Mouse (Mus musculus) adrenal gland, adult 10 weeks (tissue): ENCODE data around the gene Gtpbp1. TPM values are rescaled to one million over a fixed set of nuclear protein-coding genes. Genes with fewer than 3 reads are reported as not detected.

Experiments used
- polyA plus RNA-seq: library from polyadenylated mRNA; stranded (reverse); fragments of 350-450 nt; fragmentation: Illumina TruSeq; extraction: RNeasy Lipid Tissue Mini Kit (QIAGEN cat#74804); gene quantifications from one replicate; pipeline ENCODE4 v1.2.3, GENCODE M21; 2014; ENCODE audit warnings: low read depth, low replicate concordance

Gtpbp1 gene
- polyA plus RNA-seq = 1.9 TPM

DNA sequence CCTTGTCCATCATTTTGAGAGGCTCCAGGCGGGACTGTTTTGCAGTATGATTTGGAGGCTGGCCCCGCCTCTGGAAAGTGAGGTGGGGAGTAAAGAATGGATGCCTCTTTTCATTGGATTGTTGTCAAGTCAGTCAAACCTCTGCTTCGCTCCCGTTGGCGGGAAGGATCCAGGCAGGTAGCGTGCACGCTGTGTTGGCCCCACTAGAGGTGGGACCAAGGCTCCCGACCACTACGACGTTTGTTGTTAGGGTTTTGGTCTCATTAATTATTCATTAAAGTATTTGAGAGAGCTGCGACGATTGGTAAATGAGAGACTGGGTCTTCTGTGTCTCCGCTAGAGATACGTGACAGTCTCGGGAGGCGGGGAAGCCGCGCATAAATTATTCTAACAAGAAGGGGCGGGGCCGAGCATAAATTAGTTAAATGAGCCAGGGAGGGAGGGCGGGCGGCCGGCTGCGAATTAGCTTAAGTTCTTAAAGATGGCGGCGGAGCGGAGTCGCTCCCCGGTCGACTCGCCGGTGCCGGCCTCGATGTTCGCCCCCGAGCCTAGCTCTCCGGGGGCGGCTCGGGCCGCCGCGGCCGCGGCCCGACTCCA, at the start of gene Gtpbp1:
TSS of gene Gtpbp1 (plus strand) at position 420 of the 597 bp plus-strand sequence.

DNA sequence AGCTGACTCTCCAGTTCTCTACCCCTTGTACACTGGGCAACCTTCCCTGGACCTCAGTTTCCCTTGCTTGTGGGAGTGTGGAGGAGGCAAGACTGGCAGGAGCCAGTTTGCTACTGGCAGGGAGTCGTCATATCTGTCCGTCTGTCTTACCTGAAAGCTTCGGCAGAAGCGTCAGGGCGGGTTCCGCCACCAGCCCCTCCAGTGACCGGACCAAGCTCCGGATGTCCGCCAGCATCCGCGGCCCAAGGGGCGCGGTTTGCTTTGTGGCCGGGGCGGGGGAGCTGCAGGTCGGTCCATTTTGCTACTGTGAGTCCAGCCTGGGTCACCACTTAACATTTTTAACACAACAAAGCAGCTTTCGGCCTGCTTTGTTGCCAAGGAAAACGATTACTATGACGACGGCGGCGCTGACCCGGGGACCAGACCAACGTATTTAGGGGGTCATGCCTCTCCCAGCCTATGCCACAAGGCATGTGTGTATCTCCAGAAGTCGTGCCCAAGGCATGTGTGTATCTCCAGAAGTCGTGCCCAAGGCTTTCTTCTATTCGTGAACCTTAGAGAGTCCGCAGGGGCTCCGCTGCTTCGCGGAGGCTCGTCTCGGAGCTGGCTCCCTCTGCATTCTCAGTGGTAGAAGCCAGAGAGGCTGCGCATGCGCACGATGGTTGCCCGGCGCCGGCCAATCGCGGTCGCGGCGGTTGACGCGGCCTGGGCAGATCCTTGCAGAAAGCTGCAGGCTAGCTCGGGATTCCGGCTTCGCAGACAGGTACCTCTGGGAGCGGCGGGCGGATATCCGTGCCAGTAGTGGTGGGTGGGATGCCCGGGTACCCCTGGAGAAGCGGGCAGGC, 31.9 kb upstream of the Gtpbp1 start, which contains the start of the genes Fam227a and Cby1:
TSS of gene Fam227a (minus strand) at position 426 of the 845 bp plus-strand sequence.
TSS of gene Cby1 (plus strand) at position 669 of the 845 bp plus-strand sequence.

DNA sequence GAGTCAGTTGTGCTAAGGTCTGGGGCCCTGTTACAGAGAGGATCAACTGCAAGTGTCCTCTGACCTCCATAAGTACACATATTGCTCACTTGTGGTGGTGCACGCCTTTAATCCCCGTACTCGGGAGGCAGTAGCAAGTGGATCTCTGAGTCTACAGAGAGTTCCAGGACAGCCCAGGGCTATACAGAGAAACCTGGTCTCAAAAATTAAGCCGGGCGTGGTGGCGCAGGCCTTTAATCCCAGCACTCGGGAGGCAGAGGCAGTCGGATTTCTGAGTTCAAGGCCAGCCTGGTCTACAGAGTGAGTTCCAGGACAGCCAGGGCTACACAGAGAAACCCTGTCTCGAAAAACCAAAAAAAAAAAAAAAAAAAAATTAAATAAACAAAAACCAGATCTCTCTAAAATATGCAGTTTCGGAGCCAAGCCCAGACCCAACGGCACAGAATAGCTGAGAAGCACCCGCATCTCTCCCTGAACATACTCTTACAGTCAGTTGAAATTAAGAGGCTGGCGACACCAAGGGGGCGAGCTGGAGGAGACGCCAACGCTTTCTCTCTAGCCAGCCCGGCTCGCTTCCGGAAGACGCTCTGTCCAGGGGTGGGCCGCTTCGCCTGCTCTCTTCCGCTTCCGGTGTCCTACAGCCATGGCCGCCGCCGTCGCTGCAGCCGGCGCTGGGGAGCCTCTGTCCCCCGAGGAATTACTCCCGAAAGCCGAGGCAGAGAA, 20.2 kb upstream of the Gtpbp1 start, which contains the start of gene Tomm22:
TSS of gene Tomm22 (plus strand) at position 613 of the 723 bp plus-strand sequence.

DNA sequence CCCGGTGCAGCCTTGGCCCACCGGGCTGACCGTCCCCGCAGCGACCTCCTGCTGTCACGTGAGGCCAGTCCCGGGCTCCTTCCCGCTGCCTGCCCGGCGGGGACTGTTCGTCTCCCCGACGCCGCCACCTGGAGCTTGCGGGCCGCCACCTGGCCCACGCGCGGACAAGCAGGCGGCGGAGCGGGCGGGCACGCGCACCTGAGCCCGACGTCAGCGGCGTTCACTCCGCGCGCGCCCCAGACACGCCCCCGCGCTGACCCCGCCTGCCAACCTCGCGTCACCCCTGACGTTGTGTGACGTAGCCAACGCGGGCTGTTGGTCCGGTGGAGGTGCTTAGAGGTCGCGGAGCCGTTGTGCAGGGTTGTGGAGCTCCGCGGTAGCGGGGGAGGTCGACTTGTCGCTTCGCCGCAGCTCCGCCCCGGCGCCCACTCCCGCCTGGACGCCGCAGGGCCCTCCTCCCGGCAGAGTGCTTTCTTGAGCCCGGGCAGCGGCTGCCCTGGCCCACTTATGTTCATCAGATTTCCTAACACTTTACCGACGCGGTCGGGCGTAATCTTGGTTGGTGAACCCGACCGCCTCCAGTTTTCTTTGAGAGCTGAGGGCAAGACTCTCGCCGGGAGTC, 2.9 kb upstream of the Gtpbp1 start, which contains the start of gene Josd1:
TSS of gene Josd1 (minus strand) at position 274 of the 622 bp plus-strand sequence.

DNA sequence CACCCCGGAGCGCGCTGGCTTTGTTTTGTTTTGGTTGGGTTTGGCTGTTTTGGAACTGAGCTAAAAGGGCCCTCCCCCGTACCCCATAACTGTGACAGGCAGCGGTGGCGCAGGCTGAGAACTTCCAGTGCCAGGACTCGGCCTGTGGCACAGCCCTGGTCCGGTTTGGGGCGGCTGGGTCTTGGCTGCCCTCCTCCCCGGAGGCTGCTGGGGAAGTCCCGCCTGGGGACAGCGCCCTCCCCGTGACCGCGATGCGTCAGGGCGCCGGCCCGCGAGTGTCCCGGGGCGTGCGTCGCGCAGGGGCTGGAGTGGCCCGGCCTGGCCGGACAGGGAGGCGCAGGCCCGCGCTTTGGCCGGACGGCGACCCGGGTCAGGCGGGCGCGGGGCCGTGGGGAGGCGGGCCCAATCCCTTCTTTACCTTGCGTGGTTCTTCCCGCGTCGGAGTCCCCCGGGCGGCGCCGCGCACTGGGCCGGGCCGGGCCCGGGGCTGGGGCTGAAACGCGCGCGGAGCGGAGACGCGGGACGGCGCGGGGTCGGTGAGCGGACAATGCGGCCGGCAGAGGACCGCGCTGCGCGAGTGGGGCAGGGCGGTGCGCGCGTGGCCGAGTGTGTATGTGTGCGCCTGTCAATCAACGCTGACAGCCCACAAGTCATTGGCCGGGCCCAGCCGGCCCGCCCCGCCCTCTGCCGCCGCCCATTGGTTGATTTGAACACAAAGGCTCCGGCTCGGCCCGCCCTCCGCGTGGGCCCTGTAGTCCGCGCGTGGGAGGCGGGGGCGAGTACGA, 51.5 kb downstream of the Gtpbp1 start, which contains the start of gene Sun2:
TSS of gene Sun2 (minus strand) at position 616 of the 785 bp plus-strand sequence.

Other genes starting within 250 kb of the Gtpbp1 start
- 20.4 TPM for gene Csnk1e, start 235.3 kb upstream of the Gtpbp1 start, polyA plus RNA-seq
- not detected for gene Kcnj4, start 185.6 kb upstream of the Gtpbp1 start, polyA plus RNA-seq
- gene Kdelr3, start 174.4 kb upstream of the Gtpbp1 start, polyA plus RNA-seq = 2.3 TPM
- gene Ddx17, start 144.1 kb upstream of the Gtpbp1 start, polyA plus RNA-seq = 281 TPM
- 9.0 TPM for gene Dmc1, start 85.7 kb upstream of the Gtpbp1 start, polyA plus RNA-seq
- gene Fam227a, start 31.9 kb upstream of the Gtpbp1 start, polyA plus RNA-seq = 1.7 TPM
- 0.93 TPM for gene Cby1, start 31.6 kb upstream of the Gtpbp1 start, polyA plus RNA-seq
- 276 TPM for gene Tomm22, start 20.0 kb upstream of the Gtpbp1 start, polyA plus RNA-seq
- 17.4 TPM for gene Josd1, start 2.9 kb upstream of the Gtpbp1 start, polyA plus RNA-seq
- 4.4 TPM for gene Sun2, start 51.7 kb downstream of the Gtpbp1 start, polyA plus RNA-seq
- 1.3 TPM for gene Dnal4, start 87.0 kb downstream of the Gtpbp1 start, polyA plus RNA-seq
- gene Nptxr, start 113.9 kb downstream of the Gtpbp1 start, polyA plus RNA-seq = 0.82 TPM
- gene Npcd, start 143.4 kb downstream of the Gtpbp1 start, polyA plus RNA-seq = not detected
- gene Cbx6, start 143.8 kb downstream of the Gtpbp1 start, polyA plus RNA-seq = 8.0 TPM
- 5.8 TPM for gene Apobec3, start 200.8 kb downstream of the Gtpbp1 start, polyA plus RNA-seq